Mouse (Mus musculus): ENCODE data around the gene Rraga. TPM values are rescaled to one million over a fixed set of nuclear protein-coding genes. Genes with fewer than 3 reads are reported as not detected.
"Not testable (repeated sequence)": the region's sequence is repeated elsewhere in the genome, so short reads cannot be mapped to it uniquely, and the experiment has no call there.

Rraga gene
- polyA plus RNA-seq, 1 experiment, result not detected

- 88% methylated on average over 5 of the region's 5 CpGs for WGBS
- Histone ChIP-seq H3K27ac (ENCODE audit: insufficient read depth, low read depth, low read length) (no peak overlapping the region), H3K4me1 (ENCODE audit: control insufficient read depth, insufficient read depth, low read length) (no peaks in the 10 kb centered on the region), H3K4me3 (ENCODE audit: insufficient read depth, low read depth, low read length) (no peak overlapping the region)
- no peak for TF ChIP-seq POLR2A (IDR thresholded peaks at IDR 0.05; ENCODE audit: insufficient read depth, low read depth, low read length)
- no peak for TF ChIP-seq CTCF (IDR thresholded peaks at IDR 0.05; ENCODE audit: insufficient read depth, low read depth, low read length)
Measured at GRCm38 (mm10) chr4:86625463-86625862, 50.0 kb downstream of the Rraga start.

DNA sequence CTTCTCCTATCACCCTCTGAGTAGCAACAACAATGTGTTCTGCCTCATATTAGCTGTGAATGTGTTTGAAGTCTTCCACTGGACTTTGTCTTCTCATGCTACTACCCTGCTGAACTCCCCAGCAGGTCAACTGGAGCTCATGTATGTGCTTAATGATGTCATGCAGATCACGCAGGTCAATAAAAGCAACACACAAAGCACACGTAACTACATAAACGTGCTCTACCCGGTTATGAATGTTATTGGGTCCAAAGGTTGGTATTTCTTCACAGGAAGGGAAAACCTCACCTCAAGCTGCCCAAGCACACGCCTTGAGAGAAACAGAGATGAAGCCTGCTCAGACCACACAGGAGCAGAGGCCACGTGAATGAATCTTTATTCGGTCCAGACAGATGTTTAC, 51.0 kb downstream of the Rraga start:
- WGBS, result 94% methylated on average over 7 of the region's 7 CpGs
- H3K4me1 ChIP-seq (ENCODE audit: control insufficient read depth, insufficient read depth, low read length); H3K4me3 ChIP-seq (ENCODE audit: insufficient read depth, low read depth, low read length); H3K27ac ChIP-seq (ENCODE audit: insufficient read depth, low read depth, low read length): not testable (repeated sequence)

Other genes with a start within 250 kb of the Rraga start
- gene Saxo1, start 17.3 kb upstream of the Rraga start, polyA plus RNA-seq (2012; ENCODE audit: insufficient read depth, insufficient read length, low replicate concordance, missing spikeins), result not detected in 2 replicates
- gene Haus6, start 36.4 kb downstream of the Rraga start, polyA plus RNA-seq (2012; ENCODE audit: insufficient read depth, insufficient read length, low replicate concordance, missing spikeins), result not detected in 2 replicates
- not detected in 2 replicates for gene Plin2, start 94.4 kb downstream of the Rraga start, polyA plus RNA-seq (2012; ENCODE audit: insufficient read depth, insufficient read length, low replicate concordance, missing spikeins)
- not detected in 2 replicates for gene Dennd4c, start 172.9 kb downstream of the Rraga start, polyA plus RNA-seq (2012; ENCODE audit: insufficient read depth, insufficient read length, low replicate concordance, missing spikeins)